Mouse (Mus musculus): ENCODE data around the gene Epb41l5.

The Epb41l5 gene

GRCm38 (mm10) chr1:119596954-119597480 is 51.8 kb downstream of the Epb41l5 start:
- DNase-seq (ENCODE audit: low spot score), result no peak

GRCm38 (mm10) chr1:119590041-119590440 is 58.8 kb downstream of the Epb41l5 start:
- DNase-seq (ENCODE audit: low spot score), result no peak

GRCm38 (mm10) chr1:119584974-119585373 is 63.8 kb downstream of the Epb41l5 start:
- no peak for DNase-seq (ENCODE audit: low spot score)

- DNase-seq (ENCODE audit: low spot score), result no peak
Measured at GRCm38 (mm10) chr1:119570134-119570533, 78.7 kb downstream of the Epb41l5 start.

GRCm38 (mm10) chr1:119565531-119565930 is 83.3 kb downstream of the Epb41l5 start:
- no peak for DNase-seq (ENCODE audit: low spot score)

GRCm38 (mm10) chr1:119557641-119558395 is 91.0 kb downstream of the Epb41l5 start:
- DNase-seq (ENCODE audit: low spot score), result peak; percentile 15

GRCm38 (mm10) chr1:119555651-119556050 is 93.1 kb downstream of the Epb41l5 start:
- DNase-seq (ENCODE audit: low spot score), result no peak

GRCm38 (mm10) chr1:119551651-119552050 is 97.1 kb downstream of the Epb41l5 start:
- DNase-seq (ENCODE audit: low spot score), result no peak

- DNase-seq (ENCODE audit: low spot score), result no peak
Measured at GRCm38 (mm10) chr1:119550064-119550463, 98.7 kb downstream of the Epb41l5 start.

- DNase-seq (ENCODE audit: low spot score), result no peak
Measured at GRCm38 (mm10) chr1:119549327-119549689, 99.5 kb downstream of the Epb41l5 start.

GRCm38 (mm10) chr1:119548668-119549326 is 100.0 kb downstream of the Epb41l5 start:
- peak; percentile 55 for DNase-seq (ENCODE audit: low spot score)

GRCm38 (mm10) chr1:119546490-119546889 is 102.3 kb downstream of the Epb41l5 start:
- DNase-seq (ENCODE audit: low spot score), result no peak

GRCm38 (mm10) chr1:119545671-119546070 is 103.1 kb downstream of the Epb41l5 start:
- DNase-seq (ENCODE audit: low spot score), result no peak

- DNase-seq (ENCODE audit: low spot score), result no peak
Measured at GRCm38 (mm10) chr1:119545164-119545563, 103.6 kb downstream of the Epb41l5 start.

GRCm38 (mm10) chr1:119544611-119545155 is 104.1 kb downstream of the Epb41l5 start:
- no peak for DNase-seq (ENCODE audit: low spot score)

- DNase-seq (ENCODE audit: low spot score), result no peak
Measured at GRCm38 (mm10) chr1:119543316-119543715, 105.5 kb downstream of the Epb41l5 start.

- no peak for DNase-seq (ENCODE audit: low spot score)
Measured at GRCm38 (mm10) chr1:119541570-119541969, 107.2 kb downstream of the Epb41l5 start.

GRCm38 (mm10) chr1:119540836-119541557 is 107.8 kb downstream of the Epb41l5 start:
- no peak for DNase-seq (ENCODE audit: low spot score)

GRCm38 (mm10) chr1:119539252-119539651 is 109.5 kb downstream of the Epb41l5 start:
- DNase-seq (ENCODE audit: low spot score), result no peak

GRCm38 (mm10) chr1:119537651-119538050 is 111.1 kb downstream of the Epb41l5 start:
- no peak for DNase-seq (ENCODE audit: low spot score)

- DNase-seq (ENCODE audit: low spot score), result no peak
Measured at GRCm38 (mm10) chr1:119536122-119536521, 112.7 kb downstream of the Epb41l5 start.

GRCm38 (mm10) chr1:119534341-119534740 is 114.5 kb downstream of the Epb41l5 start:
- DNase-seq (ENCODE audit: low spot score), result no peak

All from layer of hippocampus, adult 9-10 months (tissue).